Mouse (Mus musculus): ENCODE measurements around the gene Fam120a. TPM values are rescaled to one million over a fixed set of nuclear protein-coding genes. Genes with fewer than 3 reads are reported as not detected.
A peak's percentile ranks its signal among the peaks of the same experiment; 100 is the strongest.

Fam120a gene
- polyA plus RNA-seq, 1 experiment, result 101 TPM

GRCm38 (mm10) chr13:48877805-48878204, 90.0 kb downstream of the Fam120a start:
- H3K4me3 ChIP-seq (ENCODE audit: insufficient read depth, low read length), result peak overlapping the region; percentile 55
- H3K4me1 ChIP-seq (ENCODE audit: control insufficient read depth, insufficient read depth, low read length), result peaks cover 11% of the 10 kb centered on the region
- H3K27ac ChIP-seq (ENCODE audit: insufficient read depth, low read depth, low read length), result peak overlapping the region; percentile 77
- TF ChIP-seq POLR2A (IDR thresholded peaks at IDR 0.05; ENCODE audit: borderline replicate concordance, low read depth, low read length) (no peak), CTCF (IDR thresholded peaks at IDR 0.05; ENCODE audit: low read depth, low read length) (no peak)

GRCm38 (mm10) chr13:48872726-48873125, 95.1 kb downstream of the Fam120a start:
- H3K4me3 ChIP-seq (ENCODE audit: insufficient read depth, low read length), result no peak overlapping the region
- TF ChIP-seq POLR2A (IDR thresholded peaks at IDR 0.05; ENCODE audit: borderline replicate concordance, low read depth, low read length) (no peak), CTCF (IDR thresholded peaks at IDR 0.05; ENCODE audit: low read depth, low read length) (no peak)
- no peak overlapping the region for H3K27ac ChIP-seq (ENCODE audit: insufficient read depth, low read depth, low read length)
- H3K4me1 ChIP-seq (ENCODE audit: control insufficient read depth, insufficient read depth, low read length), result peaks cover 28% of the 10 kb centered on the region

- peaks cover 35% of the 10 kb centered on the region for H3K4me1 ChIP-seq (ENCODE audit: control insufficient read depth, insufficient read depth, low read length)
- peak overlapping the region; percentile 73 for H3K4me3 ChIP-seq (ENCODE audit: insufficient read depth, low read length)
- no peak overlapping the region for H3K27ac ChIP-seq (ENCODE audit: insufficient read depth, low read depth, low read length)
- TF ChIP-seq CTCF (IDR thresholded peaks at IDR 0.05; ENCODE audit: low read depth, low read length), result no peak
- no peak for TF ChIP-seq POLR2A (IDR thresholded peaks at IDR 0.05; ENCODE audit: borderline replicate concordance, low read depth, low read length)
These were observed 95.8 kb downstream of the Fam120a start for GRCm38 (mm10) chr13:48871887-48872606.

DNA sequence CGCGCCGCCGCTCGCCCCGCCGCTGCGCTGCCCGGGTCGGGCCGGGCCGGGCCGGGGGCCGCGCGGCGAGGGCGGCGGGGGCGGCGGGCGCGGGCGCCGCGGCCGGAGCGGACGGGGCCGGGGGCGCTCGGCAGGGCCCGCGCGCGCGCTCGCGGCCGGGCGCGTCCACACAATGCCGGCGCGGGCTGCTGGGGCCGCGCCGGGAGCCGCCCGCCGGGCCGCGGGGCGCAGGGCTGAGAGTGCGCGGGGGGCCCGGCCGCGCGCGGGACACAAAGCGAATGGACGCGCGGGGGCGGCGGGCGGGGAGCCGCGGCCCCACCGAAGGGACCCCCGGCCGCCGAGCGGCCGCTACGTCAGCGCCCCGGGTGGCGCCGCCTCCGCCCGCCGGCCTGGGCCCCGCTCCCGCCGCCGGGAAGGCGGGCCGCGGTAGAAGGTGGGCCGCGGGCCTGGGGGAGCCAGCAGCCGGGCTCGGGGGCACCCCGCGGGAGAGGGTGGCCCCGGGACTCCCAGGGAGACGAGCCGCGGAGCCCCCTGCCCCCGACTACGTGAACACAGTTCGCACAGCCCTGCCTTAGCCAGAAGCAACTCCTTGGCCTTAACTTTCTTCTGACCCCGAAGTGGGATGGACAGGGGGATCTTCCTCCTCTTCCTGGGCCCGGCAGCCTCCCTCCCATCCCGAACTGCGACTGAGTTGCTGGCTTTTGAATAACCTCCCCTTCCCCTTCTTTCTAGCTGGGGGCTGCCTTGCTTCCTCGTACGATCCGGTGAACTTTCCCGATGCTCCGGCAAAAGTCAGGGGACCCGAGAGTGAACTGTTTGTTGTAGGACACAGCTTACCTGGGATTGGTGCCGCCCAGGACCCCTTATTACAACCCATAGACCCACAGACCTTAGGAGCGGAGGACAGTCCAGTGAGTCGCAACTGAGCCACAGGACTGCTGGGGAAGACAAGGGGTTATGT, 96.8 kb downstream of the Fam120a start, which contains the start of gene Phf2:
TSS of gene Phf2 (minus strand) at position 349 of the 961 bp plus-strand sequence.
- Histone ChIP-seq H3K4me1 (ENCODE audit: control insufficient read depth, insufficient read depth, low read length) (peaks cover 40% of the 10 kb centered on the region), H3K27ac (ENCODE audit: insufficient read depth, low read depth, low read length) (no peak within 1 kb of the TSS), H3K4me3 (ENCODE audit: insufficient read depth, low read length) (peak within 1 kb of the TSS; percentile 83)
- no peak for TF ChIP-seq CTCF (IDR thresholded peaks at IDR 0.05; ENCODE audit: low read depth, low read length)

GRCm38 (mm10) chr13:48869950-48870770, 97.7 kb downstream of the Fam120a start:
- peaks cover 40% of the 10 kb centered on the region for H3K4me1 ChIP-seq (ENCODE audit: control insufficient read depth, insufficient read depth, low read length)
- no peak overlapping the region for H3K27ac ChIP-seq (ENCODE audit: insufficient read depth, low read depth, low read length)
- H3K4me3 ChIP-seq (ENCODE audit: insufficient read depth, low read length), result peak overlapping the region; percentile 83
- TF ChIP-seq CTCF (IDR thresholded peaks at IDR 0.05; ENCODE audit: low read depth, low read length) (no peak), POLR2A (IDR thresholded peaks at IDR 0.05; ENCODE audit: borderline replicate concordance, low read depth, low read length) (no peak)

DNA sequence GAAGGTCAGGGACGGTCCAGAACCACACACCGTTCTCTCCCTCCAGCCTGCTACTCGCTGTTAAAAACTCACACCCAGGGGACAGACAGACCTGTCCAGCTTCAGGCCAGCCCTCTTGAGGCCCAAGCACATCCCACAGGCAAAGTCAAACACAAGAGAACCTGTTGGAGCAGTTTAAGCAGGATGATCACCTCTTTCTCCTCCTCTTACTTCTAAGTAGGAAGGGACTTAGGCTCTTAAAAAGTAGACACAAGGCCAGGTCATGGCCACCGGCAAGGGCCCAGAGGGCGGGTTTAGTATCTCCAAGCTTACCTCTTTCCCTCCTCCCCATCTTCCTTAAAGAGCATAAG, 98.2 kb downstream of the Fam120a start:
- peak overlapping the region; percentile 83 for H3K4me3 ChIP-seq (ENCODE audit: insufficient read depth, low read length)
- no peak overlapping the region for H3K27ac ChIP-seq (ENCODE audit: insufficient read depth, low read depth, low read length)
- no peak for TF ChIP-seq POLR2A (IDR thresholded peaks at IDR 0.05; ENCODE audit: borderline replicate concordance, low read depth, low read length)
- TF ChIP-seq CTCF (IDR thresholded peaks at IDR 0.05; ENCODE audit: low read depth, low read length), result no peak
- H3K4me1 ChIP-seq (ENCODE audit: control insufficient read depth, insufficient read depth, low read length), result peaks cover 40% of the 10 kb centered on the region

DNA sequence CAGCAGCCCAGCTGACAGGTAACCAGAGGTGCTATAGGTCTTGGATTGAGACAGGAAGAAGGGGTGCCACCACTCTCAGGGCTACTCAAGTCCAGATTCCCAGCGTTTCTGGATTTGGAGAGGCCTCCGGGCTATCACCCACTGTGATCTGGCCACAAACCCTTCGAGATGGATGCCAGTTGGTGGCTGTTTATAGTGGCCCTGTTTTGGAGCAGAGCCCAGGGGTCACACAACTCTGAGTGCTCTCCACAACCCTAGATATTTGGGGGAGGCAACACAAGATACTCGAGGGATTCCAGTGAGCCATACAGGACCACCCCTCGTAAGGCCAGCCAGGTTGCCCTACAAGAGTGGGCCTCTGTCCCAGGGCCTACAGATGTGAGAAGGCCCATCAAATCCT, 98.7 kb downstream of the Fam120a start:
- TF ChIP-seq CTCF (IDR thresholded peaks at IDR 0.05; ENCODE audit: low read depth, low read length) (no peak), POLR2A (IDR thresholded peaks at IDR 0.05; ENCODE audit: borderline replicate concordance, low read depth, low read length) (no peak)
- H3K27ac ChIP-seq (ENCODE audit: insufficient read depth, low read depth, low read length), result no peak overlapping the region
- peak overlapping the region; percentile 83 for H3K4me3 ChIP-seq (ENCODE audit: insufficient read depth, low read length)
- peaks cover 40% of the 10 kb centered on the region for H3K4me1 ChIP-seq (ENCODE audit: control insufficient read depth, insufficient read depth, low read length)

GRCm38 (mm10) chr13:48864673-48865356, 103.0 kb downstream of the Fam120a start:
- TF ChIP-seq CTCF (IDR thresholded peaks at IDR 0.05; ENCODE audit: low read depth, low read length) (no peak), POLR2A (IDR thresholded peaks at IDR 0.05; ENCODE audit: borderline replicate concordance, low read depth, low read length) (no peak)
- H3K4me3 ChIP-seq (ENCODE audit: insufficient read depth, low read length), result no peak overlapping the region
- no peak overlapping the region for H3K27ac ChIP-seq (ENCODE audit: insufficient read depth, low read depth, low read length)
- peaks cover 41% of the 10 kb centered on the region for H3K4me1 ChIP-seq (ENCODE audit: control insufficient read depth, insufficient read depth, low read length)

GRCm38 (mm10) chr13:48863556-48863955, 104.3 kb downstream of the Fam120a start:
- no peak overlapping the region for H3K4me3 ChIP-seq (ENCODE audit: insufficient read depth, low read length)
- TF ChIP-seq POLR2A (IDR thresholded peaks at IDR 0.05; ENCODE audit: borderline replicate concordance, low read depth, low read length) (no peak), CTCF (IDR thresholded peaks at IDR 0.05; ENCODE audit: low read depth, low read length) (no peak)
- no peak overlapping the region for H3K27ac ChIP-seq (ENCODE audit: insufficient read depth, low read depth, low read length)
- H3K4me1 ChIP-seq (ENCODE audit: control insufficient read depth, insufficient read depth, low read length), result peaks cover 35% of the 10 kb centered on the region

All from bone marrow macrophage, adult 2 months (primary cell).